Mouse (Mus musculus): ENCODE results near the gene Rrn3.
"Not testable (repeated sequence)": the region's sequence is repeated elsewhere in the genome, so short reads cannot be mapped to it uniquely, and the experiment has no call there.

Rrn3 gene

DNA sequence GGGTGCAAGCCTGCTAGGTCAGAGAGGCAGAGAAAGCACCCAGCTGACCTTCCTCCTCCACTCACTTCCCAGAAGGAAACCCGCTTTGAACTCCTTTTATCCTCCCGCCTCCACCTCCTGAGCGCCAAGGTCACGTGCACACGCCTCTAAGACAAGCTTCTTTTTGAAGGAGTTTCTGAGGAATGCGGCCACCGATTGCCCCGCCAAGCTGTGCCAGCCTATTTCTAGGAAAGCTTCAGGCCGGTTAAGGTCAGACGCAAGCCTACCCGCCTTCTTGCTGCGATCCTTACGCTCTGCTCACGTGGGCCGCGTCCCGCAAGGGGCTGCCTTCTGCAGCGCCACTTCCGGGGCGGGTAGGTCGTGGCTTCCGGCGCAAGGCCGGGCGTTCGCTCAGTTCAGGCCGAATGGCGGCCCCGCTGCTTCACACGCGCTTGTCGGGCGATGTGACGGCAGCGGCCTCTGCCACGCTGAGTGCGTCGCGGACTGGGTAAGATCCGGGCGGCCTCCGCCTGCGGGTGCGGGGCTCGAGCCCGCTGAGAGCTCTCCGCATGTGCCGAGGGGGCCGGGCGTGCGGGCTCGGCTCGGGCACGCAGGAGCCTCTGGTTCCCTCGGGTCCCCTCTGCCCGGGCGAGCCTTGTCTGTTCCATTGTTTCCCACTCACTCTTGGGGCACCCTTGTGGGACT is at the start of gene Rrn3:
Rrn3 (plus strand) TSS at position 356 of the 684 bp plus-strand sequence.
- DNase-seq (ENCODE audit: low spot score in 2 of 2), result peak; percentile 82 to 87

GRCm38 (mm10) chr16:13732786-13733185 is 47.7 kb upstream of the Rrn3 start:
- DNase-seq (ENCODE audit: low spot score in 2 of 2), result no peak

GRCm38 (mm10) chr16:13733518-13734137 is 46.9 kb upstream of the Rrn3 start:
- DNase-seq (ENCODE audit: low spot score in 2 of 2), result peak; percentile 28 to 53

- no peak for DNase-seq (ENCODE audit: low spot score in 2 of 2)
Measured at GRCm38 (mm10) chr16:13735977-13736376, 44.5 kb upstream of the Rrn3 start.

GRCm38 (mm10) chr16:13739044-13739443 is 41.5 kb upstream of the Rrn3 start:
- not testable (repeated sequence) for DNase-seq (ENCODE audit: low spot score in 2 of 2)

- no peak for DNase-seq (ENCODE audit: low spot score in 2 of 2)
Measured at GRCm38 (mm10) chr16:13740844-13741243, 39.7 kb upstream of the Rrn3 start.

GRCm38 (mm10) chr16:13747708-13748107 is 32.8 kb upstream of the Rrn3 start:
- DNase-seq (ENCODE audit: low spot score in 2 of 2), result no peak

DNA sequence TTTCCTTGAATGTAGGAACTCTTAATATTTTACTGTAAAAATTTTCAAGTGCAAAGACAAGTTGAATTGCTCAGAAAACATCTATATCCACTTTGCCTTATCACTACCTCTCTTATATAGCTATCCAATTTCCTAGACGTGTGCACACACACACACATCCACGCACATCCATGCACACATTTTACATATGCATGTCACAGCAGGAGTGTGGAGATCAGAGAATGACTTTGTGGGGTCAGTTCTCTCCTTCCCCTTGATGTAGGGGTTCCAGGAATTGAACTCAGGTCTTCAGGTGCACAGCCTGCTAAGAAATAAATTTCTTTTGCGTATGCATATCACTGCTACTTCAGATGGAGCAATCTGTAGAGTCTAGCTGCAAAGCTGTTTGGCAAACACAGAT is 32.4 kb upstream of the Rrn3 start:
- no peak for DNase-seq (ENCODE audit: low spot score in 2 of 2)

DNA sequence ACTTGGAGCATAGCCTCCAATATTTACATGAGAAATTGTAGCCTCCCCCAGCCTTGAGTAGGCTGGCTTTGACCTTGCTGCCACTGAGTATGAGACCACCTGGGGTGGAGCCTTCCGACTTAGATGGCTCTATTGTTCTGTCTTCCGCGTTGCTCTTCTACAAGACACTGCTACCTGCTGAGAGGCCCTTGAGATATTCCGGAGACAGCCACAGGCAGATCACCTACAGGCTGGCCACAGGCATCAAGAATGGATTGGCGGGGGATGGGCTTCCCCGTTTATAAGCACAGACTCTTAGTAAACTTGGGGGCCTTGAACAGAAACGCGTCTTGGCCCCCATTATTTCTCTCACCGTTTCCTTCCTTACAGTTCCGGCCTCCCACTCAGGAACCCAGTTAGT is 31.7 kb upstream of the Rrn3 start:
- DNase-seq (ENCODE audit: low spot score in 2 of 2), result not testable (repeated sequence)

- no peak for DNase-seq (ENCODE audit: low spot score in 2 of 2)
Measured at GRCm38 (mm10) chr16:13749306-13749705, 31.2 kb upstream of the Rrn3 start.

- no peak for DNase-seq (ENCODE audit: low spot score in 2 of 2)
Measured at GRCm38 (mm10) chr16:13749981-13750380, 30.5 kb upstream of the Rrn3 start.

DNA sequence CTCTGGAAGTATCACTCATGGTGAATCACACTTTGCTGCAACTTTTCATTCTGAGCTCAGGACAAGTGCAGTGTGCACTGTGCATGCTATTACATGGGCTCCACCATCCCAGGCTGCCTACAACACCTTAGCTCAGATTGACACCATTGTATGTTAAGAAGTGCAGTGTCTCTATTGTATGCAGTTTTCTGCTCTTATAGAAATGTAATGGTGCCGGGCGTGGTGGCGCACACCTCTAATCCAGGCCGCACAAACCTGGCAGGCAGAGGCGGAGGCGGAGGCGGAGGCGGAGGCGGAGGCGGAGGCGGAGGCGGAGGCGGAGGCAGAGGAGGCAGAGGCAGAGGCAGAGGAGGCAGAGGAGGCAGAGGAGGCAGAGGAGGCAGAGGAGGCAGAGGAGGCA is 29.9 kb upstream of the Rrn3 start:
- no peak for DNase-seq (ENCODE audit: low spot score in 2 of 2)

- no peak for DNase-seq (ENCODE audit: low spot score in 2 of 2)
Measured at GRCm38 (mm10) chr16:13753986-13754385, 26.5 kb upstream of the Rrn3 start.

GRCm38 (mm10) chr16:13754400-13755190 is 25.9 kb upstream of the Rrn3 start:
- peak; percentile 81 to 90 for DNase-seq (ENCODE audit: low spot score in 2 of 2)

DNA sequence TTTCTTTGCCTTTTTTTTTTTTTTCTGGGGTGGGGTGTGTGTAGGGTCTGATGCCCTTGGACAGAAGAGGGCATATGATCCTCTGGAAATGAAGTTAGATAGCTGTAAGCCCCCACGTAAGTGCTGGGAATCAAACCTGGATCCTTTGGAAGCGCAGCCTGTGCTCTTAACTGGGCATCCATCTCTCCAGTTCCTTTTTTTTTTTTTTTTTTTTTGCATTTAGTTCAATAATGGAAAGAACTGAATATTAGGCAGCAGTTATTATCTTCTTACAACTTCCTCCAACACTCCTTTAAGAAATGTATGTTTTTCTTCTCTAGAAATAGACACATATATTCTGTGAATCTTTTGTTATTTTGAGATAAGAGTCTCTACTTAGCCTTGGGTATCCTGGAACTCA is 22.7 kb upstream of the Rrn3 start:
- no peak for DNase-seq (ENCODE audit: low spot score in 2 of 2)

DNA sequence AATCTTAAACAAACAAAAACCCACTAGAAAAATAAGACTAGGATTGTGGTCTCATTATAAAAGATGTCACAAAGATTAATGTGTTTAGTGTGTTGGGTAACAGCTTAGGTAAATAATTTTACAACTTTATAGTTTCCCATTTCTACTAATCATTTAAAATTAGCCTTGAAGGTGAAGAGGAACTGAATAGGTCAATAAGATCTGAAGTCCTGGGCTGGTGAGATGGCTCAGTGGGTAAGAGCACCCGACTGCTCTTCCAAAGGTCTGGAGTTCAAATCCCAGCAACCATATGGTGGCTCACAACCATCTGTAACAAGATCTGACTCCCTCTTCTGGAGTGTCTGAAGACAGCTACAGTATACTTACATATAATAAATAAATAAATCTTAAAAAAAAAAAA is 17.7 kb upstream of the Rrn3 start:
- DNase-seq (ENCODE audit: low spot score in 2 of 2), result not testable (repeated sequence)

GRCm38 (mm10) chr16:13764519-13764918 is 16.0 kb upstream of the Rrn3 start:
- DNase-seq (ENCODE audit: low spot score in 2 of 2), result no peak

DNA sequence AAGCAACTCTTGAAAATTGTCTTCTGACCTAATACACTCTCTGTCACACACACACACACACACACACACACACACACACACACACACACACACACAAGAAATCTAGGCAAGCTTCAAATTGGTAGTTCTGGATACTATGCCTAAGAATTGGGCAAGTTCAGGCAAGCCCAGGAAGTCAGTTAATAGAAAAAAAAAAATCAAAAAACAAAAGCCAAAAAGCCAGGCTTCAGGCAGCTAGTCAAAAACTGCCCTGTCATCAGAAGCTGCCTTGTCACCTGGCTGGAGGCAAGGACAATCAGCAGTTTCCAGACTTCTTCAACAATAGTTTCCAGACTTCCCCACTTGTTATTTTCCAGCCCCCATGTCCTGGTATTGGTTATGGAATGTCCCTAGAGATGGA is 14.1 kb upstream of the Rrn3 start:
- DNase-seq (ENCODE audit: low spot score in 2 of 2), result no peak

DNA sequence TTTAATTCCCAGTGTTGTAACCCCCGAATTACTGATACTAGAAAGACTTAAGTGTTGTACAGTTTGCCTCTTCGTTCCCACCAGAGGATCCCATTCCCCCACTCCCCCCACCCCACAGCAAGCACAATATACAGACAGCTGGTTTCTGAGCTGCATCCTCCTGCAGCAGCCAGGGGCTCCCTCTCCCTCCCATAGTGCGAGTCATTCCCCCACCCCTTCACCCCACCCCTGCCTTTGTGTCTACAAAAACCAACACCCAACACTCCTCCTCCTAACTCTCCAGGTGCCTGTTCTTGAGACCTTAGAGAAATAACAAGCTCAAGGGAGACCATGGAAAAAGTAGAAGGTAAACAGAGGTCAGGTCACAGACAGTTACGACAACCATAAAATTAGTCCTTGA is 8.9 kb upstream of the Rrn3 start:
- not testable (repeated sequence) for DNase-seq (ENCODE audit: low spot score in 2 of 2)

- DNase-seq (ENCODE audit: low spot score in 2 of 2), result not testable (repeated sequence)
Measured at GRCm38 (mm10) chr16:13772051-13772450, 8.5 kb upstream of the Rrn3 start.

GRCm38 (mm10) chr16:13774011-13774410 is 6.5 kb upstream of the Rrn3 start:
- DNase-seq (ENCODE audit: low spot score in 2 of 2), result not testable (repeated sequence)

- DNase-seq (ENCODE audit: low spot score in 2 of 2), result not testable (repeated sequence)
Measured at GRCm38 (mm10) chr16:13774651-13775050, 5.9 kb upstream of the Rrn3 start.

- no peak for DNase-seq (ENCODE audit: low spot score in 2 of 2)
Measured at GRCm38 (mm10) chr16:13781216-13781615, 708 bp downstream of the Rrn3 start.

All from natural killer cell, adult 2 months (primary cell).